Mouse (Mus musculus): ENCODE measurements around the gene Dync1i1. TPM values are rescaled to one million over a fixed set of nuclear protein-coding genes. Genes with fewer than 3 reads are reported as not detected.

Gene Dync1i1
- polyA plus RNA-seq, 1 experiment from 2014 or later = 1.6 TPM

DNA sequence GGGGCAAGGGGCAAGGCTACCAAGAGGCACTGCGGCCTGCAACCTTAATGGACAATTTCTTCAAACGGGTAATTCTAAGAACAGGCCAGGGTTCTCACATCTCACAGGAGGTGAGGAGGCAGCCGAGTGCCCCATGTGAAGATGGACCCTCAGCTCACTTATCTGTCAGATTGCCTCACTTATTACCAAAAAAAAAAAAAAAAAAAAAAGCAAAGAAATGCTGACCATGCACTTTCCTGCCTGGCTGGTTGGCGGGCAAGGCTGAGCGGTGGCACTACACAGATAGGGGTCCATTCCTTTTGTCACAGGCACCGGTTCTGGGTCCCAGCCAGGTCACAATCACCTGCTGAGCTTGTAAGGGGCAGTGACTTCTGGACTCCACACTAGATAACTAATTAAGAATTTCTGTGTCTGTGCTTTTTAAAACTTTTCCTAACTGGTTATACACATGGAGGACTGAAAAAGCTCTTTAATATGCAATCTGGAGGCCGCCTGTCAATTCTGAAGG is 350.6 kb downstream of the Dync1i1 start:
- no peak overlapping the region for H3K9ac ChIP-seq (ENCODE audit: low read length)
- H3K27me3 ChIP-seq (ENCODE audit: control insufficient read depth, insufficient read depth, low read length) = no peaks in the 10 kb centered on the region
- no peak for ATAC-seq (ENCODE audit: low FRiP score)
- no peaks in the 10 kb centered on the region for H3K9me3 ChIP-seq (ENCODE audit: control insufficient read depth, low read length)
- peaks cover under 1% of the 10 kb centered on the region; the same call in 1 of the 2 replicates for H3K4me1 ChIP-seq (ENCODE audit: control insufficient read depth, insufficient read depth, low read length)
- H3K27ac ChIP-seq (ENCODE audit: low read depth, low read length) = no peak overlapping the region
- WGBS = 90% methylated on average over 7 of the region's 7 CpGs
- H3K36me3 ChIP-seq (ENCODE audit: control insufficient read depth, insufficient read depth, low read length) = no peaks in the 10 kb centered on the region
- DNase-seq (ENCODE audit: low spot score, missing footprints) = no peak
- no peak overlapping the region for H3K4me3 ChIP-seq (ENCODE audit: low read depth, low read length)
- no peak overlapping the region for H3K4me2 ChIP-seq

DNA sequence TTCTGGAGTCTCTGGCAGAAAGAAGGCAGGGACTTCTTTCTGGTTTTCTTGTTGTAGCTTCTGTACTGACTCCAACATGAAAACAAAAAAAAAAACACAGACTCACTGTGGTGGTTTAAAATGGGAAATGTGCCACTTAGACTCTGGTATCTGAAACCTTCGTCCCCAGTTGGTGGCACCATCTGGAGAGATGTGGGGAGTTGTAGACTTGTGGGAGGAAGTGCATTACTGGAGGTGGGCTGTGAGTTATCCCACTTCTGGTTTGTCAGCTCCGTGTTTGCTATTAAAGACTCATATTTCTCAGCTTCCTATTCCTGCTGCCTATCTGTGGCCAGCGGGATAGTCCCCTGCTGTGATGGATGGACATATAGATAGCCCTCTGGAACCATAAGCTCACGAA is 351.8 kb downstream of the Dync1i1 start:
- WGBS = 80% methylated on average over 4 of the region's 4 CpGs
- no peak for ATAC-seq (ENCODE audit: low FRiP score)
- Histone ChIP-seq H3K9me3 (ENCODE audit: control insufficient read depth, low read length) (no peaks in the 10 kb centered on the region), H3K4me2 (no peak overlapping the region), H3K9ac (ENCODE audit: low read length) (no peak overlapping the region), H3K27ac (ENCODE audit: low read depth, low read length) (no peak overlapping the region), H3K4me3 (ENCODE audit: low read depth, low read length) (no peak overlapping the region), H3K27me3 (ENCODE audit: control insufficient read depth, insufficient read depth, low read length) (no peaks in the 10 kb centered on the region), H3K4me1 (ENCODE audit: control insufficient read depth, insufficient read depth, low read length) (no peaks in the 10 kb centered on the region), H3K36me3 (ENCODE audit: control insufficient read depth, insufficient read depth, low read length) (no peaks in the 10 kb centered on the region)
- DNase-seq (ENCODE audit: low spot score, missing footprints) = no peak

Other genes with a start within 250 kb of the Dync1i1 start
- gene Pdk4, start 229.3 kb upstream of the Dync1i1 start, polyA plus RNA-seq (2014; fragmentation: Nextera tagmentation; extraction: Ambion mirVana) = 0.41 and 0.42 TPM in 2 replicates